Mouse (Mus musculus) kidney, adult 2 months (tissue): ENCODE measurements around the gene 1700012B07Rik. TPM values are rescaled to one million over a fixed set of nuclear protein-coding genes. Genes with fewer than 3 reads are reported as not detected.

Source experiments
- DNase-seq: peaks from one replicate; pipeline ENCODE4 v3.0.0; 2021
- H3K27ac ChIP-seq: fragments of 200-500 bp; 2 replicates; pipeline ENCODE4 v1.5.1; 2012; ENCODE audit warnings: low read depth, low read length, control low read depth, inconsistent platforms; ENCODE audit not compliant: insufficient read depth
- H3K27me3 ChIP-seq: fragments of 200-500 bp; replicated peaks from 2 replicates; pipeline ENCODE4 v1.6.1; 2012; ENCODE audit warnings: mild to moderate bottlenecking, moderate library complexity, low read length, inconsistent platforms; ENCODE audit not compliant: control insufficient read depth, insufficient read depth
- H3K36me3 ChIP-seq: fragments of 200-500 bp; 2 replicates; pipeline ENCODE4 v1.6.1; 2012; ENCODE audit warnings: mild to moderate bottlenecking, moderate library complexity, low read length, inconsistent platforms; ENCODE audit not compliant: control insufficient read depth, insufficient read depth
- H3K4me1 ChIP-seq: fragments of 200-500 bp; 2 replicates; pipeline ENCODE4 v1.6.1; 2011; ENCODE audit warnings: low read length; ENCODE audit not compliant: control insufficient read depth, insufficient read depth
- H3K4me3 ChIP-seq: fragments of 200-500 bp; 2 replicates; pipeline ENCODE4 v1.5.1; 2011; ENCODE audit warnings: mild to moderate bottlenecking, low read depth, low read length, control low read depth; ENCODE audit not compliant: insufficient read depth
- CTCF ChIP-seq: fragments of 200-500 bp; conservative IDR thresholded peaks from 2 replicates; pipeline ENCODE4 v1.5.1; 2011; ENCODE audit warnings: low read depth, mild to moderate bottlenecking, control low read depth, low read length, moderate library complexity, mixed read lengths; ENCODE audit not compliant: insufficient read depth, insufficient read length
- POLR2A ChIP-seq: fragments of 200-500 bp; IDR thresholded peaks from one replicate; pipeline ENCODE4 v1.6.1; 2011; ENCODE audit warnings: low read depth, low read length, control low read depth
- WGBS: fragments of 180-500 bp; shearing (Covaris S2); methylation state at CpG from one replicate; pipeline ENCODE4 v1.1.7; 2018; 5-methylcytosine and 5-hydroxymethylcytosine counted together
- polyA plus RNA-seq: library from polyadenylated mRNA; depleted of rRNA; stranded (reverse); fragments of >200 nt; gene quantifications from 2 replicates; pipeline ENCODE4 v1.2.3, GENCODE M21; 2012; rRNA removed

1700012B07Rik gene
- polyA plus RNA-seq: 0.07 TPM in 1 of 2 replicates, not detected in the other

DNA sequence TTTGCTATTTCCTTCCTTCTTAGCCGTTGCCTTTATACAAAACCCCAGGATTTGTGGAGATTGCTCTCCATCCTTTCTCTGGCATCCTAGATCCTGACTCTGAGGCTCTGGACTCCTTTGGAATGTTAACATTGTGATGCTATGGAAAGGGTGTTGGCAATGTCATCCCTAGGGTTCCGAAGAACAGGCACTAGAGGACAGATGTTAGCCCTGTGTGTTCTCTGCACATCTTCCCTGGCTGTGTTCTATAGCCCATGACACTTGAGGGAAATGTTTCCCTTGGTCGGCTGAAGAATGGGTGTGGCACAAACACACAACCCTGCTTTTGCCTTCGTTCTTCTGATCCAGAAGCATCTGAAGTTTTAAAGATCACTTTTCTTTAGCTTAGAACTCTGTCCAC is at the start of gene 1700012B07Rik:
Gene 1700012B07Rik (minus strand): TSS at position 101 of the 400 bp plus-strand sequence.
- Histone ChIP-seq H3K36me3 (no peaks in the 10 kb centered on the region), H3K4me3 (no peak within 1 kb of the TSS), H3K27me3 (no peaks in the 10 kb centered on the region), H3K27ac (no peak within 1 kb of the TSS), H3K4me1 (no peaks in the 10 kb centered on the region)
- DNase-seq: no peak
- TF ChIP-seq POLR2A: no peak
- no peak for TF ChIP-seq CTCF
- WGBS: 81% methylated on average over 4 of the region's 4 CpGs

DNA sequence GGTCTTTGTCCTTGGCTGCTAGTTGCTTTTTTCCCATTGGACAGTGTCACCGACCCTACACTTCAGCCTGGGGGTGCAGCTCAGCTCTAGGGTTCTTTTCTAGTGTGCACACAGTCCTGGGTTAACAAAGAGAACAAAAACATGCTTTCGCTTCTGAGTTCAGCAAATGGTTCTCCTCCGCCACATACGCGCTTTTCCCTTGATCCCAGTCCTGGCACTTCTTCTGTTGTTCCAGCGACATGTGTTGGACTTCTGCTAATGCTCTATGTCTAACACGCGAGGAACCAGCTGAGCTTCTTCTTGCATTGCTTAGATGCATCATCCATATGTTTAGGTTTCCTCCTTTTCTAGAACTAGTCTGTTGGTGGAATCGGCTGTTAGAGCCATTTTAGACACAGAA is 48.9 kb upstream of the 1700012B07Rik start:
- 71% methylated on average over 9 of the region's 9 CpGs for WGBS

DNA sequence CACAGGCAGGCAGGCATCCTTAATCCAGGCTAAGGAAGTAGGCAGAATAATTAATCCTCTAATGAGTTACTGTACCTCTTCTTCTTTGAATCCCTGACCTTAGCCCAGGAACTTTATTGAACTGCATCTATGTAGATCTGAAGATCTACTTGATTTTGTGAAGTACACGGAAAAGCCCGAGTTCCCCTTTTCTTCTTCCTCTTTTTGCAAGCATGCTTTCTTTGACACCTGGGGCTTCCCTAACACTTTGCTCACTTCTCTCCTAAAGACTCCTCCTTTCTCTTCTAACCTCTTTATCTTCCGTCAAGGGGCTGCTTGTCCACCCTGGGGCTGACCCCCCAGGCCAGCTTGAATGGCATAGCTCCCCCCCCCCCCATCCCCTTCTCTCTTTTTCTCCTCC is 48.0 kb upstream of the 1700012B07Rik start:
- Histone ChIP-seq H3K36me3 (no peaks in the 10 kb centered on the region), H3K4me3 (no peak overlapping the region), H3K4me1 (no peaks in the 10 kb centered on the region), H3K27ac (no peak overlapping the region), H3K27me3 (no peaks in the 10 kb centered on the region)
- TF ChIP-seq POLR2A: no peak
- no peak for TF ChIP-seq CTCF
- 59% methylated on average over 3 of the region's 3 CpGs for WGBS
- DNase-seq: no peak

More for the DNA sequence above, 48.9 kb upstream of the 1700012B07Rik start:
- no peak overlapping the region for H3K4me3 ChIP-seq
- no peak for DNase-seq
- no peaks in the 10 kb centered on the region for H3K36me3 ChIP-seq
- TF ChIP-seq POLR2A: no peak
- TF ChIP-seq CTCF: no peak
- no peaks in the 10 kb centered on the region for H3K27me3 ChIP-seq
- H3K27ac ChIP-seq: no peak overlapping the region
- no peaks in the 10 kb centered on the region for H3K4me1 ChIP-seq

DNA sequence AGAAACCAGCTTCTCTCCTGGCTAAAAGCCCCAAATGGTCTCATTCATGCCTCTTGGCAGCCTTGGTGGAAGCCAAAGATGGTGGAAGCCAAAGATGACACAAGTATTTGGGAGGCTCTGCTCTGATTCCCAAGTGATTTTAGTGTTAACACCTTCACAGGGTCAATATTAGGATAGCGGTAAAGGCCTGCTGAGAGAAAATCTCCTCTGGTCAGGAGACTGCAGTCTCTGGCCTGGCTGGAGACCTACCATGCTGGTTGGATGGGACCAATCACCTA is 47.6 kb upstream of the 1700012B07Rik start:
- WGBS: 100% methylated on average over 1 of the region's 1 CpGs
- H3K36me3 ChIP-seq: no peaks in the 10 kb centered on the region
- no peak overlapping the region for H3K4me3 ChIP-seq
- no peaks in the 10 kb centered on the region for H3K27me3 ChIP-seq
- no peak for TF ChIP-seq POLR2A
- DNase-seq: no peak
- H3K27ac ChIP-seq: no peak overlapping the region
- no peaks in the 10 kb centered on the region for H3K4me1 ChIP-seq

DNA sequence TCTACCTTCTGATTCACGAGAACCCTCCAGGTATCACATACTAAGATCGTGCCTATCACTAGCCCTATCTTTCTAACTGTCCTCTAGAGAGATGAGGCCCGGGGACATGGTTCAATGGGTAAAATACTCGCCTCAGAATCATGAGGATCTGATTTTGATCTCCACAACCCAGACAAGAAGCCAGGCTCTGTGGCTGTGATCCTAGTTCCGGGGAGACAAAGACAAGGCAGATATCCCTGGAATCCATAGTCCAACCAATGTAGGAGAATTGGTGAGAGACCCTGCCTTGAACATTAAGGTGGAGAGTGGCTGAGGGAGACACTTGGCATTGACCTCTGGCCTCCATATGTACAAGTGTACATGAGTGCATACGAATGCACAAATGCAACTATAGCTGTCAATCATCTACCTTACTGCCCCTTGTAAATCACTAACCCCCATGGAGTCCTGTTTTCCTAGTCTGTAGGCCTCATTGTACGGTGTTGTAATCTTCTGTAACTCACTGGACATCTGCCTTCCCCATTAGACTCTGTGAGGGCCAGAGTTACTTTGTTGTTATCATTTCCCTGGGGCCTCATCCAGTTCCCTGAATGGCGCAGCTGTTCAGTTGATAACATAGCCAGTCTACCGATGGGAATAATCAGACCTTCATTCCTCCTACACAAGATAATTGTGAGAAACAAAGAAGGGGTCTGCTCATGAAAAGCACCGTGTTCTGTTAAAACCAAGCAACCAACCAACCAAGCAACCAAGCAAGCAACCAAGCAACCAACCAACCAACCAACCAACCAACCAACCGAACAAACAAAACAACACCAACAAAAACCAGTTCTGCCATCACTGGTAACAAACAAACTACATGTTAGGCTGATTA is 47.0 kb upstream of the 1700012B07Rik start:
- H3K4me3 ChIP-seq: no peak overlapping the region
- DNase-seq: no peak
- WGBS: 87% methylated on average over 11 of the region's 11 CpGs
- no peaks in the 10 kb centered on the region for H3K27me3 ChIP-seq
- no peaks in the 10 kb centered on the region for H3K4me1 ChIP-seq
- TF ChIP-seq POLR2A (no peak), CTCF (no peak)
- peak overlapping the region; percentile 18; the same call in 1 of the 2 replicates for H3K27ac ChIP-seq
- H3K36me3 ChIP-seq: no peaks in the 10 kb centered on the region

DNA sequence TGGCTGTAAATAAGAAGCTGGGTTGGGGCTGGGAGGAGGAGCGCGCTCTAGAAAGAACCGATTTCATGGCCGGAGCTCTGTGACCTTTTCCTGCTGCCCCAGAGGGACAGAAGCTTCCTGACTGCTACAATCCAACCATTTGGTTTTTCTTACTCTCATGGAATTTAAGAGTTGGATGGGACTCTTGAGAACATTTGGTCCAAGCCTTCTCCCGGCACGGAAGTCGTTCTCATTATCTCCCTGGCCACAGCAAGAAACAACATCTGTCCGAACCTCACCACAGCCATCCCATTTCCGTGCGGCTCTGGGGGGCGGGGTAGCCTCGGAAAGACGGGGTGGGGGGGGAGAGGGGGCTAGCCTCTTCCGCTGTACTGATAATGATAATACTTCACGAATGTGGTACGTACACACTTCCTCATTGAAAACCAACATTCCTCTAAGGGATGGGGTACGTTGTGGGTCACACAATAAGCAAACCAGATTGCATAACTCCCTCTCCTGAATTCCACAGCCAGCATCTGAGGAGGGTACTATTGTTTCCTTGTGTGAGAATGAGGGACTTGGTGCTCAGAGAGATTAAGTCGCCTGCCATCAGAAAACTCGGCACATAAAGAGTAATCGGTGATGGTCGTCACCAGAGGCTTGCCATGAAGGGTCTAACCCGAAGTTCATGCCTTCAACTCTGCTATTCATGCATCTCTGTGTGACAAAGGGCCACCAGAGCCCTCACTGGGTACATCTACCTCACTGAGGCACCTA is 46.2 kb upstream of the 1700012B07Rik start:
- Histone ChIP-seq H3K4me3 (no peak overlapping the region), H3K4me1 (no peaks in the 10 kb centered on the region), H3K36me3 (no peaks in the 10 kb centered on the region), H3K27me3 (no peaks in the 10 kb centered on the region), H3K27ac (peak overlapping the region; percentile 55; the same call in 1 of the 2 replicates)
- TF ChIP-seq POLR2A (no peak), CTCF (no peak)
- 70% methylated on average over 22 of the region's 22 CpGs for WGBS
- DNase-seq: peak; percentile 59

DNA sequence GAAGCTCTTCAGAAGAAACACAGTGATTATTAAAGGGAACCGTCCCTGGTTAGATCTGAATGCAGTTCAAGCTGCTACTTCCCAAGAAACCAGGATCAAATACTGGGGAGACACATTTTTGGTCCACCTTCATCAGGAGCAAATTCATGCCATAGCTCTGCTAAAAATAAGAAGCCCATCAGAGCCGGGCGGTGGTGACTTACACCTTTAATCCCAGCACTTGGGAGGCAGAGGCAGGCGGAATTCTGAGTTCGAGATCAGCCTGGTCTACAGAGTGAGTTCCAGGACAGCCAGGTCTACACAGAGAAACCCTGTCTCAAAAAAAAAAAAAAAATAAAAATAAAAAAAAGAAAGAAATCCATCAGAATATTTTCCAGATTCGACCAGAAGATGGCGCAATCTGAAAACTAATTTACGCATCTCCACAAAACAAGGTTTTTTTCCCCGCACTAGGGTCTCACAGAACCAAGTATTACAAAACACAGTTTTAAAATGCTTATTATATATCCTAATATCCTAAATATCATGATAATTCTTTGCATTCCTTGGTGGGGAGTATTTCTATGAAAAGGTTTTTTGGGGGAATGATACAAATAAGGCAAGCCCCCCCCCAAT is 45.4 kb upstream of the 1700012B07Rik start:
- 40% methylated on average over 9 of the region's 9 CpGs for WGBS
- Histone ChIP-seq H3K4me3 (no peak overlapping the region), H3K36me3 (no peaks in the 10 kb centered on the region), H3K27ac (peak overlapping the region; percentile 55; the same call in 1 of the 2 replicates), H3K27me3 (no peaks in the 10 kb centered on the region), H3K4me1 (no peaks in the 10 kb centered on the region)
- TF ChIP-seq CTCF (no peak), POLR2A (no peak)
- peak; percentile 33 for DNase-seq
